Mouse (Mus musculus): ENCODE data around the gene Hist1h2bn. TPM values are rescaled to one million over a fixed set of nuclear protein-coding genes. Genes with fewer than 3 reads are reported as not detected.
"Not testable (repeated sequence)": the region's sequence is repeated elsewhere in the genome, so short reads cannot be mapped to it uniquely, and the experiment has no call there.

Gene Hist1h2bn
- polyA plus RNA-seq, 1 experiment from 2014 or later = 7.3 TPM

DNA sequence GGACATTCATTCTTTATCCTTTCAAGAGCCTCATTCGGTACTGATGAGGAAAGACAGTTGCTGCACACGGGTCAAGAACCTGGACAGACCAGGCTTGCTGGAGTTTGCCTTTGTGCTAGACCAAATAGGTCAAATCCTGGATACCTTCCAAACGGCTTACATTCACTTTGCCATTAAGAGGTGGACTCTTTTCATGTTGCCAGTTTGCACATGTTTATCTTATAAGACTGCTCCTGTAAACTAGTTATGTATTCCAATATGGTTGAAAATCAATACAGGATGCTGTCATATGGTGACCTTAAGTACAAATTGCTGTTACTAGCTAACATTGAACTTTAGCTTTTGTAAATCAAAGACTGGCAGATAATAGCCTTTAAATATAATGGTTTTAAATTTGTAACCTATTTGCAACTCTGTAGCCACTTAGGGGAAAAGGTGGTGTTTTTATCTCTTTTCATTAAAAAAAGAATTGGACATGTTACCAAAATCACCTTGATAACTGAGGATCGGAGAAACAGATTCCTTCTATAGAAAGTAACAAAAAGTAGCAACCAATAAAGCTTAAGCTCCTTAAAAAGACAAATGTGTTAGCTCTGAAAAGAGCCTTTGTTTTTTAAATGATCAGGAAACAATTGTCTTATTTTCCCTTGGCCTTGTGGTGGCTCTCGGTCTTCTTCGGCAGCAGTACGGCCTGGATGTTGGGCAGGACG is 32.4 kb downstream of the Hist1h2bn start:
- H3K4me3 ChIP-seq (ENCODE audit: low read depth, low read length) = peak overlapping the region; percentile 45
- H3K9me3 ChIP-seq (ENCODE audit: low read length) = no peaks in the 10 kb centered on the region
- no peaks in the 10 kb centered on the region for H3K27me3 ChIP-seq (ENCODE audit: insufficient read depth, low read length)
- peaks cover 23% of the 10 kb centered on the region for H3K4me1 ChIP-seq (ENCODE audit: insufficient read depth)
- 6% methylated on average over 8 of the region's 8 CpGs for WGBS (ENCODE audit: insufficient replicate concordance)
- H3K27ac ChIP-seq (ENCODE audit: low read depth) = peak overlapping the region; percentile 91
- TF ChIP-seq EP300 (IDR thresholded peaks at IDR 0.05; ENCODE audit: low read depth) = no peak
- TF ChIP-seq CTCF (IDR thresholded peaks at IDR 0.05; ENCODE audit: low read depth) = peak; percentile 15; the same call in 1 of the 2 replicates
- H3K4me2 ChIP-seq (ENCODE audit: low read depth, low read length) = peak overlapping the region; percentile 64
- DNase-seq (no peak), ATAC-seq (no peak)
- H3K9ac ChIP-seq (replicated peaks) = peak overlapping the region; percentile 70
- no peaks in the 10 kb centered on the region for H3K36me3 ChIP-seq (replicated peaks; ENCODE audit: insufficient read depth, low read length)

DNA sequence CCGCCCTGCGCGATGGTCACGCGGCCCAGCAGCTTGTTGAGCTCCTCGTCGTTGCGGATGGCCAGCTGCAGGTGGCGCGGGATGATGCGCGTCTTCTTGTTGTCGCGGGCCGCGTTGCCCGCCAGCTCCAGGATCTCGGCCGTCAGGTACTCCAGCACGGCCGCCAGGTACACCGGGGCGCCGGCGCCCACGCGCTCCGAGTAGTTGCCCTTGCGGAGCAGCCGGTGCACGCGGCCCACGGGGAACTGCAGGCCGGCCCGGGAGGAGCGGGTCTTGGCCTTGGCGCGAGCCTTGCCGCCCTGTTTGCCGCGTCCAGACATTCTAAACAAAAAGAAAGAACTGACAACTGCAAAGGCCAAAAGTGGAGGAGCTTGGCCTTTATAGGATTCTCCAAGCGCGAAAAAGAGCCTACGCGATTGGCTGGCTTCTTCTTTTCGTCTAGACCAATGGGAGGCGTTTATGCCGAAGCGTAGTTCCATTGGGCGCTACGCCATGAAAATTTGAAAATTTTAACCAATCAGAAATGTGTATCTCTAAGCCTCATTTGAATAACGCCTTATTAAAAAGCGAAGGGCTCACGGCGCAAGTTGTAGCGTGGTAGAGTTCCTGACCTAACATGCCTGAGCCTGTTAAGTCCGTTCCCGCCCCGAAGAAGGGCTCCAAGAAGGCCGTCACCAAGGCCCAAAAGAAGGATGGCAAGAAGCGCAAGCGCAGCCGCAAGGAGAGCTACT is 33.1 kb downstream of the Hist1h2bn start, which contains the start of the genes Hist1h2an and Hist1h2bp:
TSS of gene Hist1h2an (minus strand) at position 320 of the 731 bp plus-strand sequence.
TSS of gene Hist1h2bp (plus strand) at position 563 of the 731 bp plus-strand sequence.
- WGBS (ENCODE audit: insufficient replicate concordance) = under 1% methylated on average over 35 of the region's 63 CpGs
- H3K27ac ChIP-seq (ENCODE audit: low read depth) = peak within 1 kb of the TSS; percentile 91
- DNase-seq = peak; percentile 89
- H3K9ac ChIP-seq (replicated peaks) = peak within 1 kb of the TSS; percentile 70
- not testable (repeated sequence) for H3K36me3 ChIP-seq (replicated peaks; ENCODE audit: insufficient read depth, low read length); H3K9me3 ChIP-seq (ENCODE audit: low read length); H3K27me3 ChIP-seq (ENCODE audit: insufficient read depth, low read length)
- H3K4me2 ChIP-seq (ENCODE audit: low read depth, low read length) = peak within 1 kb of the TSS; percentile 68
- H3K4me1 ChIP-seq (ENCODE audit: insufficient read depth) = peaks cover 23% of the 10 kb centered on the region
- peak; percentile 90 for ATAC-seq
- TF ChIP-seq EP300 (IDR thresholded peaks at IDR 0.05; ENCODE audit: low read depth) = peak; percentile 67; the same call in 1 of the 2 replicates
- TF ChIP-seq CTCF (IDR thresholded peaks at IDR 0.05; ENCODE audit: low read depth) = peak; percentile 12; the same call in 1 of the 2 replicates
- peak within 1 kb of the TSS; percentile 45 for H3K4me3 ChIP-seq (ENCODE audit: low read depth, low read length)

DNA sequence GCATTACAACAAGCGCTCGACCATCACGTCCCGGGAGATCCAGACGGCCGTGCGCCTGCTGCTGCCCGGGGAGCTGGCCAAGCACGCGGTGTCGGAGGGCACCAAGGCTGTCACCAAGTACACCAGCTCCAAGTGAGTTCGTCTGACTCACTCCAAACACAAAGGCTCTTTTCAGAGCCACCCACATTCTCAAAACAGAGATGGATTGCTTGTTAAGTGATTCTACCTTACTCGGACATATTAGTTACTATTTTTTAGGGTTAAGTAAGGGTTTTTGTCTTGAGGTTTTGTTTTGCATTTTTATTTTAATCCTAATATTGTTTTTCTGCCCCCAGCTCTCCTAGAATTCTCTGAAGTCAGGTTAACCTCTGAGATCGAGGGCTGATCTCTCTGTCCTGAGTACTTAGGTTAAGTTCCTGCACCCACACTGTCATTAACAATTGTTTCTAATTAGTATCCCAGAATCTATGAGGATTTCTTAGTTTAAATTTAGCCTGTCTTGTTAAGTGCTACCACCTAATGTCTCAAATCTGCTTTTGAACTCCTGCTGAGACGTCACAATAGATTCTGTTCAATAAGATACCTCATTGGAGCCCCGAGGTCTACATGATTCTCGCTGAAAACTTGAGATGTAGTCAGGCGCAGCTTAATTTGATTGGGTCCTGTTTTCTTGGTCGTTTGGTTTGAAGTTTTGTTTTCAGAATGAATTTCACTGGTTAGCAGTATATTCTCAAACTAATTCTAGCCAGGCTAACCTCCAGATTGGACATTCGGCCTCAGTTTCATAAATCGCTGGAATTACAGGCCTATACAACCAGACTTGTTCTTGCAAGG is 34.1 kb downstream of the Hist1h2bn start:
- H3K9ac ChIP-seq (replicated peaks) = peak overlapping the region; percentile 69
- DNase-seq = no peak
- 30% methylated on average over 13 of the region's 21 CpGs for WGBS (ENCODE audit: insufficient replicate concordance)
- peak overlapping the region; percentile 45 for H3K4me3 ChIP-seq (ENCODE audit: low read depth, low read length)
- TF ChIP-seq CTCF (IDR thresholded peaks at IDR 0.05; ENCODE audit: low read depth) = no peak
- no peak for TF ChIP-seq EP300 (IDR thresholded peaks at IDR 0.05; ENCODE audit: low read depth)
- peaks cover 23% of the 10 kb centered on the region for H3K4me1 ChIP-seq (ENCODE audit: insufficient read depth)
- H3K9me3 ChIP-seq (ENCODE audit: low read length) = no peaks in the 10 kb centered on the region
- H3K36me3 ChIP-seq (replicated peaks; ENCODE audit: insufficient read depth, low read length) = no peaks in the 10 kb centered on the region
- no peaks in the 10 kb centered on the region for H3K27me3 ChIP-seq (ENCODE audit: insufficient read depth, low read length)
- peak overlapping the region; percentile 68 for H3K4me2 ChIP-seq (ENCODE audit: low read depth, low read length)
- ATAC-seq = peak; percentile 22
- H3K27ac ChIP-seq (ENCODE audit: low read depth) = peak overlapping the region; percentile 91

DNA sequence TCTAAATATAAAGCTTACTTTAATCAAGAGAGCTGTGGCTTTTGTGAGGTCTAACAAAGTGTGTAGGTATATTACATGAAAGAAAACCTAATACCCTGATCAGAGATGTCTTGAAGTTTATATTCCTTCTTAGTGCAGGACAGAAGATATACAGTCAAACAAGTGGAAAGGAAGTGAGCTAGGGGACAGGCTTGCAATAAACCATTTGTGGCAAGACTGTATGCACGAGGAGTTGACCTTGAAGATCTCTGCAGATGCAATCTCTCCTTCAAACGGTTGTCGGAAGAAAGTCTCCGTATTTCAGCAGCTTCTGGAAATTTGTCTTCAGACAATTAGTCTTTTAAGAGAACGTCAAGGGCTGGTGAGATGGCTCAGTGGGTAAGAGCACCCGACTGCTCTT is 36.0 kb downstream of the Hist1h2bn start:
- 54% methylated on average over 6 of the region's 6 CpGs for WGBS (ENCODE audit: insufficient replicate concordance)
- ATAC-seq (no peak), DNase-seq (no peak)
- peaks cover 15% of the 10 kb centered on the region for H3K4me1 ChIP-seq (ENCODE audit: insufficient read depth)
- no peak overlapping the region for H3K4me2 ChIP-seq (ENCODE audit: low read depth, low read length)
- no peak overlapping the region for H3K4me3 ChIP-seq (ENCODE audit: low read depth, low read length)
- no peaks in the 10 kb centered on the region for H3K9me3 ChIP-seq (ENCODE audit: low read length)
- H3K9ac ChIP-seq (replicated peaks) = no peak overlapping the region
- TF ChIP-seq CTCF (IDR thresholded peaks at IDR 0.05; ENCODE audit: low read depth) (no peak), EP300 (IDR thresholded peaks at IDR 0.05; ENCODE audit: low read depth) (no peak)
- H3K27ac ChIP-seq (ENCODE audit: low read depth) = no peak overlapping the region
- H3K27me3 ChIP-seq (ENCODE audit: insufficient read depth, low read length) = no peaks in the 10 kb centered on the region
- H3K36me3 ChIP-seq (replicated peaks; ENCODE audit: insufficient read depth, low read length) = no peaks in the 10 kb centered on the region

DNA sequence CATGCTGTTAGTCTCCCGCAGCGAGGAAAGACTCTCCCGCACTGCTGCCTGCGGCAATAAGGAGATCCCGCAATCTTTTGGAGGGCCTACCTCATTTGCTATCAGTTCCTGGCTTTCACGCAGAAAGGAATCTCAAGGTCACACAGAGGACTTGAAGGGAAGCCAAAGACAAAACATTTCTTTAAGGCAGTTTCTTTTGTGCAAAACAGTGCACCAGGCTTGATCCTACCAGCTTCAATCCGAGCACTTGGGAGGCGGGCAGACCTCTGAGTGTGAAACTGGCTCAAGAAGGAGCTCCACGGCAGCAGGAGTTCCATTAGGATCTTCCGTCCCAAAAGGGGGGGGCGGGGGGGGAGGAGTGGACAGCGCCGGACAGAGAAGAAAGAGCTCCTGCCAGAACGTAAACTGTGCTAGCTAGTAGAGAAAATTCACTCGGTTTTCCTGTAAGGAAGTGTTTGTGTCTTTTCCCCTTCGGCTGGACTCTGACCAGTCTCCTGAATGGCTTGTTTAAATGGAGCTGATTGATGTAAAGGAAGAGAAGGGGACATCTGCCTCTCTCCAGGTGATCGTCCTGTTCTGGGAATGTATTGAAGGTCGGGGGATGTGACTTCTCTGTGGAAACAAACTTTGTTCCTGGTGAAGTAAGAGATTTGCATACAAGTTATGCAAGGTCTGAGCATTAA is 36.8 kb downstream of the Hist1h2bn start:
- 32% methylated on average over 17 of the region's 18 CpGs for WGBS (ENCODE audit: insufficient replicate concordance)
- ATAC-seq = no peak
- Histone ChIP-seq H3K9me3 (ENCODE audit: low read length) (no peaks in the 10 kb centered on the region), H3K27ac (ENCODE audit: low read depth) (no peak overlapping the region), H3K9ac (replicated peaks) (peak overlapping the region; percentile 44; the same call in 1 of the 2 replicates), H3K4me1 (ENCODE audit: insufficient read depth) (peaks cover 14% of the 10 kb centered on the region), H3K4me3 (ENCODE audit: low read depth, low read length) (no peak overlapping the region), H3K36me3 (replicated peaks; ENCODE audit: insufficient read depth, low read length) (no peaks in the 10 kb centered on the region), H3K27me3 (ENCODE audit: insufficient read depth, low read length) (no peaks in the 10 kb centered on the region), H3K4me2 (ENCODE audit: low read depth, low read length) (peak overlapping the region; percentile 54)
- no peak for DNase-seq
- no peak for TF ChIP-seq EP300 (IDR thresholded peaks at IDR 0.05; ENCODE audit: low read depth)
- no peak for TF ChIP-seq CTCF (IDR thresholded peaks at IDR 0.05; ENCODE audit: low read depth)
